Comparison of ENCODE assay signal across 8 mouse cellular contexts in the genomic region with DNA sequence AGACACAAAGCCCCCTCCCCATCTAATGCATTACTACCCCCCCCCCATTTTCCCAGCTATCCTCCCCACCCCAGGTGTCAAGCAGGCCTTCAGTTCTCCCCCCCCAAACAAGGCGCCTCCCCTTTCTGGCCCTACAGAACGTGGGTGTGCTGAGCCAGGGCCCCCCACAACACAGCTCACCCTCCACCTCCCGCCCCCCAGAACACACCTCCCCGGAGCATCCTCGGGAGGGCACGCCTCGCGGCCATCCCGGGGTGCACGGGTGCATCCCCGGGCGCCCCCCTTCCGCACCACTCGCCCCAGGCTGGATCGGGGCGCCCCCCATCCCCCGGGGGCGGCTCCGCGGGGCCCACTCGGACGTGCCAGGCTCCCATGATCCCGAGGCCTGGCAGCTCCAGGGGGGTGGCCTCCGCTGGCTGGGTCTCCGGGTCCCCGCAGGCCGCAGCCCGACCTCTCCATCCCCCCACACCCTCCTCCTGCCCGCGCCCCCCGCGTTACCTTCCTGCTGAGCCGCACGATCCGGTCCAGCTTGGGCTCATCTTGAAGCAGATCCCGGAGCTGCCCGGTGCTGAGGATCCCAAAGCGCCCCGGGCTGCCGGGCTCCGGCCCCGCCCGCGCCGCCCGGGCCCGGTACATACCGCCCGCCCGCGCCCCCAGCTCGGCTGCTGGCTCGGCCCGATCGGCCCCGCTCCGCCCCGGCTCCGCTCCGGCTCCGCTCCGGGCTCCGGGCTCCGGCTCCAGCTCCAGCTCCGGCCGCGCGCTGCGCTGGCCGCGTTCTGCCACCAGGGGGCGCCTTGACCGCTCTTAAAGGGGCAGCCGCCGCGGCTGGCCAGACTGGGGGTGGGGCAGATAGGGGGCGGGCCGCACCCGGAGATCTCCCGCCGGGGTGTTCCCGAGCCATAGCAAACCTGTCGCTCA. TPM values are rescaled to one million over a fixed set of nuclear protein-coding genes. Genes with fewer than 3 reads are reported as not detected.
DNase-seq lines count a peak whose midpoint lies in the region; ATAC-seq lines count a peak whose summit lies in the region.

A gene (minus strand): TSS at position 703 of the 918 bp plus-strand sequence.

- 0% methylated on average over 19 of the region's 83 CpGs for WGBS in embryonic facial prominence, embryonic 14.5 days
- under 1% methylated on average over 63 of the region's 83 CpGs for WGBS in kidney, embryonic 14.5 days
- WGBS in limb, embryonic 15.5 days: under 1% methylated on average over 67 of the region's 83 CpGs

- H3K9me3 ChIP-seq in embryonic facial prominence, embryonic 14.5 days (ENCODE audit: control insufficient read depth, low read length): no peaks in the 10 kb centered on the region
- no peaks in the 10 kb centered on the region for H3K9me3 ChIP-seq in kidney, embryonic 14.5 days (ENCODE audit: control insufficient read depth, low read length)
- H3K9me3 ChIP-seq in limb, embryonic 15.5 days: no peaks in the 10 kb centered on the region

- peak; percentile 89 for ATAC-seq in embryonic facial prominence, embryonic 14.5 days (ENCODE audit: low read depth)
- peak; percentile 87 for ATAC-seq in kidney, embryonic 14.5 days (ENCODE audit: low FRiP score, low TSS enrichment)
- ATAC-seq in limb, embryonic 15.5 days (ENCODE audit: insufficient number of reproducible peaks, low FRiP score, low TSS enrichment, low read depth): peak; percentile 76

- H3K27ac ChIP-seq in embryonic facial prominence, embryonic 14.5 days (replicated peaks; ENCODE audit: low read depth, low read length): peak within 1 kb of the TSS; percentile 92
- peak within 1 kb of the TSS; percentile 86 for H3K27ac ChIP-seq in kidney, embryonic 14.5 days (ENCODE audit: low read depth, low read length)
- peak within 1 kb of the TSS; percentile 91 for H3K27ac ChIP-seq in limb, embryonic 15.5 days

- H3K9ac ChIP-seq in embryonic facial prominence, embryonic 14.5 days (ENCODE audit: low read depth, low read length): peak within 1 kb of the TSS; percentile 98
- peak within 1 kb of the TSS; percentile 98 for H3K9ac ChIP-seq in kidney, embryonic 14.5 days (ENCODE audit: low read depth, low read length)
- H3K9ac ChIP-seq in limb, embryonic 15.5 days: peak within 1 kb of the TSS; percentile 83

- DNase-seq in 3T3-L1 (ENCODE audit: low read depth, low spot score): peak; percentile 88
- DNase-seq in adrenal gland, postnatal 4 days (ENCODE audit: low spot score in 2 of 2): peak; percentile 87 to 95
- DNase-seq in embryonic facial prominence, embryonic 14.5 days (ENCODE audit: low spot score): peak; percentile 91
- DNase-seq in heart, adult 9 months (ENCODE audit: low spot score in 2 of 2): peak; percentile 83 to 89
- DNase-seq in monocyte, adult 2 months (ENCODE audit: low read depth in 1 of 2, low spot score in 2 of 2): peak; percentile 48 to 78
- peak; percentile 79 to 83 for DNase-seq in spleen, postnatal 36 days (ENCODE audit: low spot score in 2 of 2)

- peak within 1 kb of the TSS; percentile 94 for H3K4me3 ChIP-seq in embryonic facial prominence, embryonic 14.5 days (ENCODE audit: low read depth, low read length)
- peak within 1 kb of the TSS; percentile 95 for H3K4me3 ChIP-seq in kidney, embryonic 14.5 days (ENCODE audit: low read length)
- peak within 1 kb of the TSS; percentile 94 for H3K4me3 ChIP-seq in limb, embryonic 15.5 days

- H3K27me3 ChIP-seq in embryonic facial prominence, embryonic 14.5 days (replicated peaks; ENCODE audit: control insufficient read depth, insufficient read depth, low read length): no peaks in the 10 kb centered on the region
- H3K27me3 ChIP-seq in kidney, embryonic 14.5 days (ENCODE audit: control insufficient read depth, insufficient read depth, low read length): no peaks in the 10 kb centered on the region
- H3K27me3 ChIP-seq in limb, embryonic 15.5 days: no peaks in the 10 kb centered on the region

- H3K4me2 ChIP-seq in embryonic facial prominence, embryonic 14.5 days (ENCODE audit: low read depth, low read length): peak within 1 kb of the TSS; percentile 69
- peak within 1 kb of the TSS; percentile 81 for H3K4me2 ChIP-seq in kidney, embryonic 14.5 days (replicated peaks; ENCODE audit: low read depth, low read length)
- peak within 1 kb of the TSS; percentile 76 for H3K4me2 ChIP-seq in limb, embryonic 15.5 days

- peaks cover 15% of the 10 kb centered on the region; the same call in 1 of the 2 replicates for H3K36me3 ChIP-seq in embryonic facial prominence, embryonic 14.5 days (ENCODE audit: control insufficient read depth, insufficient read depth, low read length)
- peaks cover 2% of the 10 kb centered on the region; the same call in 1 of the 2 replicates for H3K36me3 ChIP-seq in kidney, embryonic 14.5 days (ENCODE audit: control insufficient read depth, insufficient read depth, low read length)
- peaks cover 8% of the 10 kb centered on the region for H3K36me3 ChIP-seq in limb, embryonic 15.5 days

- peaks cover 4% of the 10 kb centered on the region; the same call in 1 of the 2 replicates for H3K4me1 ChIP-seq in embryonic facial prominence, embryonic 14.5 days (ENCODE audit: control insufficient read depth, insufficient read depth, low read length)
- H3K4me1 ChIP-seq in kidney, embryonic 14.5 days (ENCODE audit: control insufficient read depth, insufficient read depth, low read length): peaks cover 12% of the 10 kb centered on the region
- H3K4me1 ChIP-seq in limb, embryonic 15.5 days: peaks cover 28% of the 10 kb centered on the region

RNA-seq across cellular contexts. Expression of the gene that starts here (rescaled TPM):
- total RNA-seq in adrenal gland, postnatal 4 days (2021): 10 to 100 TPM; 10.1 to 12.3 TPM
- polyA plus RNA-seq in embryonic facial prominence, embryonic 14.5 days (2014; fragmentation: Nextera tagmentation; extraction: Ambion mirVana): 7.7 and 8.5 TPM in 2 replicates
- polyA plus RNA-seq in kidney, embryonic 14.5 days (2014; fragmentation: Nextera tagmentation; extraction: Ambion mirVana): 8.9 and 12.6 TPM in 2 replicates
- polyA plus RNA-seq in limb, embryonic 15.5 days (2015; fragmentation: Nextera tagmentation; extraction: Ambion mirVana): 7.6 and 9.5 TPM in 2 replicates

Comparison
In these comparisons a context has a peak if more than half of its experiments do, and no peak if none do; other contexts are left out.
1. Peak in every context shown above with its lines: DNase-seq, ATAC-seq, H3K4me3 ChIP-seq and H3K27ac ChIP-seq.